Mouse (Mus musculus) C2C12 (cell line): ENCODE measurements around the gene Veph1.

Source experiments
- CTCF ChIP-seq: IDR thresholded peaks from one replicate; pipeline ENCODE4 v1.5.1; 2011; ENCODE audit not compliant: control insufficient read depth, insufficient read depth, insufficient read length
- USF1 ChIP-seq: IDR thresholded peaks from one replicate; pipeline ENCODE4 v1.6.1; 2011; ENCODE audit warnings: low read depth, mild to moderate bottlenecking, control low read depth, moderate library complexity

DNA sequence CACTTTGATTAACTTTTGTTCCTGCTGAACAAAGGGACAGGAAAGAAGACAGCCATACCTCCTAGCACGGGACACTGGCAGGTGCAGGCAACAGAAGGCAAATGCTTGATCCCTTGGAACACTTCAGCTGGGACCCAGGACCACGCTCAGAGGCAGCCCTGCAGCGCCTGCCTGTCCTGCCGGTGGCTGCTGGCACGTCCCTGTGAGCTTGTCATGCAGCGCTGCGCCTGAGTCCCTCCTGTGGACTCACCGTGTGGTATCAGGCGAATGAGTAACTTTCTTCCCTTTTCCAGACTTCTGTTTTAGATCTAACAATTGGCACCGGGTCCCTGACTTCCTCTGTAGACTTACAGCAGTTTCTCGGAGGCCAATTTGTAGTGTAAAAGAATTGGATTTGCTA, at the start of gene Veph1:
- TF ChIP-seq CTCF = no peak
- no peak for TF ChIP-seq USF1
